Mouse (Mus musculus): ENCODE data around the gene Txnip.

DNA sequence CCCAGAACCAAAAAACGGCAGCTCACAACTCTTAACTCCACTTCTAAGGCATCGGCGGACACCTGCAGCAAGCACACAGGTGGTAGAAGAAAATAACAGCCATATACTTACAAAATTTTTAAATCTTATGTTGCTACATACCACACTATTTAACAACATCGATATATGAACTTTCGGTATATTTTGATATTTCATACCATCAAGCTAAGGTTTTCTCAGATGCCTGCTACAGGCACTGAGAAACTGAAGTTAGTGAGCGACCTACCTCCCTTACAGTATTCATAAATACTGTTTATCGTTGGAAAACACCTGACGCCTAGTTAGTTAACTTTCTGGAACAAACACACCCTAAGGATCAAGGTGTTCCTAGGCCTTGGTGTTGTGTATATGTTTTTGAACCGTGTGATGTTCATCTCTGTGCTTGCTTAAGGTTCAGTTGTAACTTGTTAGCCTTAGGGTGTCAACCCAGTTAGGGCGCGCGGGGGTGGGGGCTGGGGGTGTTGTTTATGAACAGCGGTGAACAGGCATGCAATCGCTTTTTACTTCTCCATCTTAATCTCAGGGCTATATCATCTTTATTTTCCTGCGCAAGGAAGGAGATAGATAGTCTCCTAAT lies 1.6 kb upstream of the Txnip start:
- TF ChIP-seq E2F4 (IDR thresholded peaks at IDR 0.05; ENCODE audit: insufficient read depth): no peak
- no peak for TF ChIP-seq POLR2A (IDR thresholded peaks at IDR 0.05; ENCODE audit: insufficient read length, low read depth)

Measured in myocyte (in vitro differentiated cells).